Mouse (Mus musculus) embryonic facial prominence, embryonic 10.5 days (tissue): Measurements from ENCODE around the gene Ip6k3. TPM values are rescaled to one million over a fixed set of nuclear protein-coding genes. Genes with fewer than 3 reads are reported as not detected.
A peak's percentile ranks its signal among the peaks of the same experiment; 100 is the strongest.

Experiments
- DNase-seq: peaks from one replicate; pipeline ENCODE4 v3.0.0-alpha.2; 2017; ENCODE audit warnings: low spot score
- H3K27ac ChIP-seq: fragments of 300-500 bp; sonication (generic); replicated peaks from 2 replicates; pipeline ENCODE4 v1.5.1; 2016; ENCODE audit warnings: mild to moderate bottlenecking
- H3K27me3 ChIP-seq: fragments of 300-500 bp; sonication (generic); replicated peaks from 2 replicates; pipeline ENCODE4 v1.6.1; 2016; ENCODE audit warnings: low read depth, mild to moderate bottlenecking; ENCODE audit not compliant: poor library complexity, severe bottlenecking
- H3K36me3 ChIP-seq: fragments of 300-500 bp; sonication (generic); replicated peaks from 2 replicates; pipeline ENCODE4 v1.6.1; 2016; ENCODE audit warnings: mild to moderate bottlenecking, moderate library complexity
- H3K4me1 ChIP-seq: fragments of 300-500 bp; sonication (generic); 2 replicates; pipeline ENCODE4 v1.6.1; 2016
- H3K4me3 ChIP-seq: fragments of 300-500 bp; sonication (generic); 2 replicates; pipeline ENCODE4 v1.5.1; 2016; ENCODE audit warnings: mild to moderate bottlenecking, moderate library complexity
- H3K9me3 ChIP-seq: fragments of 300-500 bp; sonication (generic); 2 replicates; pipeline ENCODE4 v1.6.1; 2016; ENCODE audit warnings: mild to moderate bottlenecking
- WGBS: fragments of 180-500 bp; shearing (Covaris S2); methylation state at CpG from one replicate; pipeline ENCODE4 v1.1.7; 2016; 5-methylcytosine and 5-hydroxymethylcytosine counted together
- polyA plus RNA-seq: library from polyadenylated mRNA; unstranded; fragments of >200 nt; fragmentation: Nextera tagmentation; extraction: Ambion mirVana; gene quantifications from 2 replicates; pipeline ENCODE4 v1.2.1, GENCODE M21; 2016

Gene Ip6k3
- polyA plus RNA-seq, 1 experiment from 2014 or later = not detected

DNA sequence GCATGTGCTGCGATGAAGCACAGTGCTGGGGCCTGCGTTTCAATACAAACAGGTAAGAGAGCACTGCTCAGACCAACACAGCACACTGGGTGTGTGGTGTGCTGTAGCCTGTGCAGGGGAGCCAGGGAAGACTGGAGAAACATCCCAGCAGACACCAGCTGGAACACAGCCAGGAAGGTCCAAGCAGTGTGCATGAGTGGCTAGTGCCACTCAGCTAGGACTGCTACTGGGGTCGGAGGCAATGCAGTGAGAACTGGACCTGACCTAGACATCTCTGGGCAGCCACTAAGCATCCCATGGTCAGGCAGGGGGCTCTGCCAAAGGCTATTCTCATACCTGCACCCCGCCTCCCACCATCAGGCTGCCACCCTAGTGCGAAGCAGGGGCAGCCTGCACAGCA, 39.4 kb downstream of the Ip6k3 start:
- DNase-seq = no peak
- Histone ChIP-seq H3K9me3 (no peaks in the 10 kb centered on the region), H3K27me3 (no peaks in the 10 kb centered on the region), H3K27ac (no peak overlapping the region), H3K36me3 (peaks cover 69% of the 10 kb centered on the region), H3K4me1 (peaks cover 44% of the 10 kb centered on the region), H3K4me3 (no peak overlapping the region)
- WGBS = 91% methylated on average over 5 of the region's 5 CpGs

DNA sequence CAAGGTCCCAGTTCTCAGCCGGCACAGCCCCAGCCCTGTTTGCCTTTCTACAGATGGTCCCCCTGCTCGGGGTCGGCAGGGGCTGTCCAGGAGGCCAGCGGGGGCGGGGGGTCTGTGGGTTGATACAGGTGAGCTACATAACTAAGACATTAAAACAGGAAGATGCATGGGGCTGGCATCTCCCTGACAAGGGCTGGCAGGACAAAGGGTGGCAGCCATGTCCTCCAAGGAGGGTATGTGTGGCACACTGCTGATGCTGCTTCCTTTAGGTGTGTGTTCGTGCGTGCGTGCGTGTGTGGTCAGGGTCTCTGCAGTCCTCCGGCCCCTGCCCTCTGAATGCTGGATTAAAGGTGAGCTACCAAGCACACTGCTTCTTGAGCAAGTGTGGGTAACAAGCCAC, 40.6 kb downstream of the Ip6k3 start:
- Histone ChIP-seq H3K27ac (no peak overlapping the region), H3K36me3 (peaks cover 78% of the 10 kb centered on the region), H3K4me3 (no peak overlapping the region), H3K9me3 (no peaks in the 10 kb centered on the region), H3K4me1 (peaks cover 32% of the 10 kb centered on the region), H3K27me3 (no peaks in the 10 kb centered on the region)
- 85% methylated on average over 10 of the region's 10 CpGs for WGBS
- no peak for DNase-seq

DNA sequence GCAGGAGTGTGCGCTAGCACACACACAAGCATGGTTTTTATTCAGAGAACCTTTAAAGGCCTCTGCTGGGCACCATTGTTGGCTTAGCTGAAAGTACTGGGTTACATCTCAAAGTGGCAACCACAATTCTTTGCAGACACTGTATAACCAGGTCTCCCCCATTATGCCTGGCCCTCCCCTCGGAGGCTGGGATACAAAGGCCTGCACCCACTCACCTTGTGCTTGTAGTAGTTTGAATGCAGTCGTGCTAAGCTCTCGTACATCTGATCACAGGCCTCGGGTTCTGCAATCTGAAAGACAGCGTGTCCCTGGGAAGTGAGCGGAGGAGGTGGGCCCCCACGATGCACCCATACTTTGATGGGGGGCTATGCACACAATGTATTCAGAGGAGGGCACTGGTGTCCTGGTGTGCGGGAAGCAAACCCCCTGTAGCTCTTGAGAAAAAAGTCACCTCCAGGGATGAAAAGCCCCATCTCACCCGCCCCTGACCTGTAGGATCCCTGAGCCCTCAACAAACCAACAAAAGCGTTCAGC, 41.9 kb downstream of the Ip6k3 start:
- no peak overlapping the region; the same call in 1 of the 2 replicates for H3K27ac ChIP-seq
- H3K27me3 ChIP-seq = no peaks in the 10 kb centered on the region
- H3K36me3 ChIP-seq = peaks cover 78% of the 10 kb centered on the region
- H3K4me1 ChIP-seq = peaks cover 28% of the 10 kb centered on the region
- no peak overlapping the region for H3K4me3 ChIP-seq
- DNase-seq = no peak
- H3K9me3 ChIP-seq = no peaks in the 10 kb centered on the region
- 87% methylated on average over 11 of the region's 11 CpGs for WGBS

DNA sequence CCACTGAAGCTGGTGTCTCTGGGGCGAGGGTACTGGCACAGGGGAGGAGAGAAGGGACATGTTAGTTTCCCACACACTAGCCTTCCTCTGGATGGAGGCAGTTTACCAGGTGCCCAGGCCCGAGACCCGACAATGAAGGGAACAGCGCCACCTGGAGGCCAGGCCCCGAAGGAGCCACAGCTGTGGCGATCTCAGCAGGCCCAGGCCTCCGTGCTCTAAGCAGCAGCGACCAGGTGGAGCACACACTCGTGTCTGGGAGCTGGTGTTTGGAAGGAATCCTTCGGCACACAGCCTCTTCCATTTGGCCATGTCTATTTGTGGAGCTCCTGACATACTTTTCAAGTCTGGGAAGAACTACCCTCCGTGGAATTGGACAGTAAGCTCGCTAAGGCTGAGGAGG, 42.4 kb downstream of the Ip6k3 start:
- Histone ChIP-seq H3K9me3 (no peaks in the 10 kb centered on the region), H3K4me1 (peaks cover 28% of the 10 kb centered on the region), H3K4me3 (no peak overlapping the region), H3K27me3 (no peaks in the 10 kb centered on the region), H3K27ac (no peak overlapping the region; the same call in 1 of the 2 replicates), H3K36me3 (peaks cover 77% of the 10 kb centered on the region)
- DNase-seq = peak; percentile 84
- 36% methylated on average over 12 of the region's 12 CpGs for WGBS

DNA sequence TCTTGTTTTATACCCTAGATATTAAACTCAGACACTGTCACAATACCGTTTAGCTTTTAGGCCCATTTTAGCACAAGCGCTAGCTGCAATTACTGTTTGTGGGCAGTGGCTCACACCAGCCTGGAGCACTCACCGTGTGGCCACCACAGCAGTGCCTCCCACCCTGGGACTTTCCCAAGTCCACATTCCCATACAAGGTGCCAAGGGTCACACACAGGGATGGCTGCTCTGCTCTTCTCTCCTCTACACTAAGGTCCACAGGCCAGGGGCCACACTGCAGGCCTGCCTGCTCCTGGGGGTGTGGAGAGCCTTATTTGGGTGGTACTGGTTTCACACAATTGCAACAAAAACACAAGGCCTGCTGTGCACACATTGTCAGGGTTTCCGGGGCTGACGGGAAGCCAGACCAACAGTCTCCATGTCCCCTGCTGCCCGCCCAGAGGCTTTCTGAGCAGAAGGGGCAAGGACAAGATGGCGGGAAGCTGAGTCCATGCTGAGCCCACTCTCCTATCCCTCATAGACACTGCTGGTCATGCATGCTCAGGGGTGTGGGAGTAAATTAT, 43.7 kb downstream of the Ip6k3 start:
- Histone ChIP-seq H3K36me3 (peaks cover 64% of the 10 kb centered on the region), H3K4me3 (no peak overlapping the region), H3K4me1 (peaks cover 31% of the 10 kb centered on the region), H3K27ac (no peak overlapping the region), H3K27me3 (no peaks in the 10 kb centered on the region), H3K9me3 (no peaks in the 10 kb centered on the region)
- 90% methylated on average over 7 of the region's 7 CpGs for WGBS
- no peak for DNase-seq

DNA sequence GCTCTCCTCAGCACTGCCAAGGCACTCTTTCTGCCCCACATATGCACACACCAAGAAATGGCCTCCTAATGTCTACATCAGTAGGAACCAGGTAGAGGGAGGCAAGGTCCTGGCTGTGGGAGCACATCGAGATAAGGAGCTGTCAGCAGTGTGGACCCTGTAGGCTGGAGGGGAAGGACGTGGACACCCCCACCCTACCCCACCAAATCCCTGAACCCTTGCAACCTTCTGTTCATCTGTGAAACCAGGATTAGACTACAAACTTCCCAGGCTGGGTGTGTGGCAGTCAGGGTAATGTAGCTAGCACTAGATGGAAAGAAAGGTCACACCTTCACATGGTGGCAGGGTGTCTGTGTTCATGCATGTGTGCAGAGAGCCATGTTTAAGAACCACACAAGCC, 44.5 kb downstream of the Ip6k3 start:
- H3K27ac ChIP-seq = no peak overlapping the region
- DNase-seq = no peak
- peaks cover 63% of the 10 kb centered on the region for H3K36me3 ChIP-seq
- no peaks in the 10 kb centered on the region for H3K9me3 ChIP-seq
- no peaks in the 10 kb centered on the region for H3K27me3 ChIP-seq
- WGBS = 80% methylated on average over 2 of the region's 2 CpGs
- no peak overlapping the region for H3K4me3 ChIP-seq
- peaks cover 33% of the 10 kb centered on the region for H3K4me1 ChIP-seq

DNA sequence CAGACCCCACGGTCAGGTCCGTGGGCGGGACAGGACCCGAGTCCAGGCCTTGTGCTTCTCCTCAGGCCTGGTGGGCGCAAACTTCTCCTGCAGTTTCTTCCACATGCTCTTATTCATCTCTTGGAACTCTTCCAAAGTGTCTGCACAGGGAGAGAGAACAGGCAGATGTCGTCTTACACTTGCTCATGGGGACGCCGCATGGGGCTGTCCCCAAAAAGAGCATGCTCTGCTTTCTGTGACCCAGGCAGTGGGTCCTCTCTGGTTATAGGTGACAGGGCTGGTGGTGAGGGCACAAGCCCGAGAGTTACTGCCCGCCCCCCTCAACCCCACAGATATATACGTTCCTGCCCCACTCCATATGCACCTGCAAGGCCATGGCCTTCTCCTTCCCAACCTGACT, 44.9 kb downstream of the Ip6k3 start:
- Histone ChIP-seq H3K4me3 (no peak overlapping the region), H3K9me3 (0 out of 2 replicates have a peak, but pooled peaks cover 2% of the 10 kb centered on the region), H3K27ac (no peak overlapping the region), H3K27me3 (no peaks in the 10 kb centered on the region), H3K4me1 (peaks cover 30% of the 10 kb centered on the region), H3K36me3 (peaks cover 63% of the 10 kb centered on the region)
- no peak for DNase-seq
- 92% methylated on average over 11 of the region's 11 CpGs for WGBS

DNA sequence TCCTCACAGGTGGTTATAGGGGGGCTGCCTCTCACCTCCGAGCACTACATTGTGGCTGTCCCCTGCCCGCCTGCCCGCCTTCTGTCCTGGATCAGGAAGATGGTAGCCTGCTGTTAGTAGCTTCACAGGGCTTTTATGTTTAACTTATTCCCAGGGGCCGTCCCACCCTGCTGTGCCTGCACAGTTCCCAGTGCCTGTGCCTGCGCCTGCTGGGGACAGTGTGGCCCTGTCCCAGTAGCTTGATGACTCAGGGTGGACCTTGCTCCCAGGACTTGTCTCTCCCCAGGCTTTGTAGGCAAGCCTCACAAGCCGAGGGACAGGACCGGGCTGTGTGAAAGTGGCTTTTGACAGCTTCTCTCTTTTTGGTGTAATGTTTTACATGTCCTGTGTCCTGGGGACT, 45.8 kb downstream of the Ip6k3 start:
- Histone ChIP-seq H3K27me3 (no peaks in the 10 kb centered on the region), H3K4me1 (peaks cover 28% of the 10 kb centered on the region), H3K4me3 (peak overlapping the region; percentile 2; the same call in 1 of the 2 replicates), H3K27ac (no peak overlapping the region), H3K36me3 (peaks cover 69% of the 10 kb centered on the region), H3K9me3 (0 out of 2 replicates have a peak, but pooled peaks cover 5% of the 10 kb centered on the region)
- no peak for DNase-seq
- WGBS = 68% methylated on average over 7 of the region's 7 CpGs

DNA sequence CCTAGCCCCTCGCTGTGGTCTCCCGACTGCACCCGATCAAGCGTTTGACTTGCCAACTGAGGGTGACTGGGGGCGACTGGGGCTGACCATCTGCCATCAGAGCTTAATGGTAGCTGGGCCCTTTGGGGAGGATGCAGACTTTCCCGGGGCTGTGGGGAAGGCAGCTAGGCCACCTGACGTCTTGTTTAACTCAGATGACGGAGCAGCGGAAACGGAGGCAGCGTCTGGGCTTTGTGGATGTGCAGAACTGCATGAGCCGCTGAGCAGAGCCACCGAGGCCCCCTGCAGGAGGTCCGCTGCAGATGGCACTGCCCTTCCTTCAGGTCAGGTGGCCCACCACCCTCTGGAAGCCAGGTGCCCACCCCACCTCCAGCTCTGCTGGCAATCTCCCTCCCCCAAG, 46.3 kb downstream of the Ip6k3 start:
- Histone ChIP-seq H3K9me3 (0 out of 2 replicates have a peak, but pooled peaks cover 5% of the 10 kb centered on the region), H3K36me3 (peaks cover 74% of the 10 kb centered on the region), H3K4me1 (peaks cover 28% of the 10 kb centered on the region), H3K4me3 (peak overlapping the region; percentile 2; the same call in 1 of the 2 replicates), H3K27me3 (no peaks in the 10 kb centered on the region), H3K27ac (0 out of 2 replicates have a peak overlapping the region, but pooled peaks have one; percentile 21)
- 54% methylated on average over 14 of the region's 14 CpGs for WGBS
- no peak for DNase-seq

DNA sequence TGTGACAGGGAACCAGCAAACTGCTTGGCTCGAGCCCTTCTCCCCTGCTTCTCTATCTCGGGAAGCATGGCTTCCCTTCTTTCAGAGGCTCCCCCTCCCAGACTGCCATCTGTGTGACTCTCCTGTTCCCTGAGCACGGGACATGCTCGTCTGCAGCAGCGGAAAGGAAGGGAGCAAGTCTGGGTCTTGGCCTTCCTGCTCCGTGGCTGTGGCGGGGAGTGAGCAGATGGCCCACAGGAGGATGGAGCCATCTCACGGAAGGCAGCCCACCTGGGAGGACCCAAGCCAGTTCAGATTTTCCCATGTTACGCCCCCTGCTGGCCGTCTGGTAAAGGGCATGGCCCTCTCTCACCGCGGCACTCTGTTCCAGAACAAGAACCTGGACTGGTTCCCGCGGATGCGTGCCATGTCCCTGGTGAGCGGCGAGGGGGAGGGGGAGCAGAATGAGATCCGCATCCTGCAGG, 47.0 kb downstream of the Ip6k3 start:
- H3K4me3 ChIP-seq = peak overlapping the region; percentile 22
- H3K27ac ChIP-seq = peak overlapping the region; percentile 36; the same call in 1 of the 2 replicates
- peaks cover 31% of the 10 kb centered on the region for H3K4me1 ChIP-seq
- peaks cover 75% of the 10 kb centered on the region for H3K36me3 ChIP-seq
- 0 out of 2 replicates have a peak, but pooled peaks cover 5% of the 10 kb centered on the region for H3K9me3 ChIP-seq
- WGBS = 9% methylated on average over 18 of the region's 18 CpGs
- DNase-seq = peak; percentile 82
- no peaks in the 10 kb centered on the region for H3K27me3 ChIP-seq

DNA sequence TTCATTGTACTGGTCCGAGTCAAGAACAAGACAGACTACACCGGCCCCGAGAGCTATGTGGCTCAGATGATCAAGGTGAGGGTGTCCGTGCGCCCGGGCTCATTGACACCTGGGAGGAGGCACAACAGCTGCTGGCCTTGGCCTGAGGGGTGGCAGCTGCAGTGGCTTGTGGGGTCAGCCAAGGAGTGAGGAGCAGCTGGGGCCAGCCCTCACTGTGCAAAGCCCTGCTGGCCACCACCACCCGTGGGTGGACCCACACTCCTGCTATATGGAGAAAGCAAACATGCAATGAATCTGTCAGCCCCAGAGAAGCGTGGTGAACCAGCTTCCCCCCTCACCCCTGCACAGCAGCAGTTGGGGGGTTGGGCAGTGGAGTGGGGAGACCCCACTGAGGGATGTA, 47.6 kb downstream of the Ip6k3 start:
- H3K4me3 ChIP-seq = no peak overlapping the region
- 0 out of 2 replicates have a peak, but pooled peaks cover 5% of the 10 kb centered on the region for H3K9me3 ChIP-seq
- DNase-seq = no peak
- H3K27me3 ChIP-seq = no peaks in the 10 kb centered on the region
- peaks cover 34% of the 10 kb centered on the region for H3K4me1 ChIP-seq
- whole genome bisulfite sequencing = 70% methylated on average over 8 of the region's 8 CpGs
- peaks cover 69% of the 10 kb centered on the region for H3K36me3 ChIP-seq
- peak overlapping the region; percentile 36; the same call in 1 of the 2 replicates for H3K27ac ChIP-seq

DNA sequence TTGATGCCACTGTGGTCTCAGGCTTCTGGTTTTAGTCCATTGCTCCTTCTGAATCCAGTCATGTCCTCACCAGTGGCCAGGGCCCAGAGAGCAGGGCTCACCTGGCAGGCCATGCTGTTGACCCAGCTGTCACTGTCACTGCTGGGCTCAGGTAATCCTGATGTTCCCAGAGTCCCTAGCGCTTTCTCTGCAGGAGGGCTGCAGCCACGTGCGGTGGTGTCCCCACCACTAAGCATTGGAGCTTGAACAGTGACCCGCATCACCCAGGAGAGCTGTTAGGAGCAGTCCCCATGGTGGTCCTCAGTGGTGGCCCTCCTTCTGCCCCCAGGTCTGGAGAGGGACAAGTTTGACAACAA, 48.1 kb downstream of the Ip6k3 start:
- 71% methylated on average over 4 of the region's 4 CpGs for WGBS
- peaks cover 34% of the 10 kb centered on the region for H3K4me1 ChIP-seq
- DNase-seq = no peak
- H3K27ac ChIP-seq = no peak overlapping the region
- H3K27me3 ChIP-seq = no peaks in the 10 kb centered on the region
- H3K9me3 ChIP-seq = 0 out of 2 replicates have a peak, but pooled peaks cover 5% of the 10 kb centered on the region
- H3K4me3 ChIP-seq = no peak overlapping the region
- H3K36me3 ChIP-seq = peaks cover 65% of the 10 kb centered on the region
